Mouse (Mus musculus): ENCODE measurements at regions not wholly inside any gene's neighbourhood (a gene's known extent, or its start where the extent isn't known, plus 50 kb on each side); places are given as distances from the start of the nearest gene placed in this dataset.

DNA sequence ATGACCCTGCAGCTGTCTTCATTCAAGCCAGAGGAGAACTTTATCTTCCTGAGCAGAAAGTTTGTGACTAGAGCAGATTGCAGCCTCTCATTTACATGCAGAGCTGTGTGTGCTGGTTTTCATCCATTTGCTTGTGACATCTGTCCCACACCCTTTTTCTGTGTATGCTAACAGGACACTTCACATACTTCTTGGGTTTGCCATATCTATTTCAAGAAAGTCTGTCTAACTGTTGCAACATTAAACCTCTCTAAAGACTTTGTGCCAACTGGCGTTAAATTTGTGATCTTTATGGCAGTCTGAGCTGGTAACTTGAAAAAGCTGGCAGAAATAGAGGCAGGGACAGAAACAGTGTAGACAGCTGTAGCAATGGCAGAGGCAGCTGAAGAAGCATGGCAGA is 685.0 kb downstream of the Zfp619 start:
- no peak for DNase-seq (ENCODE audit: low spot score)
- WGBS = 82% methylated on average over 1 of the region's 1 CpGs
- Histone ChIP-seq H3K36me3 (no peaks in the 10 kb centered on the region), H3K27me3 (ENCODE audit: low read depth, poor library complexity, severe bottlenecking) (no peaks in the 10 kb centered on the region), H3K4me1 (no peaks in the 10 kb centered on the region), H3K27ac (no peak overlapping the region), H3K9me3 (replicated peaks) (no peaks in the 10 kb centered on the region), H3K4me3 (no peak overlapping the region)

DNA sequence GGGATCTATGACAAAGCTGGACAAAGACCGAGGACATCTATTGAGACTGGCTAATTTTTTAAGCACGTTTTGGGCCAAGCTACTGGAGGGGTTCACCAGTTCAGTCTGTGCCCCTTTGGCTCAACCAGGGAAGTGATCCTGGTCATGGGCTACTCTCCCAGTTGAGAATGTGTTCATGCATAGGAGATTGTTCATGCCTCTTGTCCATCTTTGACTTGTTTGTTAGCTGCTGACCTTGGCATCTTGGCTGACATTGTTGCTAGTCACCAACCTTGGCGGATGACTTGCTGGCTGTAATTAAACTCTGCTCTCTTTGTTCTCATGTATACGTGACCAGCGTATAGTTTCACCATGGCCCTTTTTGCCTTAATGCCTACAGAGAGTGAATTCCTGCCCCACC is 686.2 kb upstream of the Vstm2b start:
- 90% methylated on average over 5 of the region's 5 CpGs for WGBS

GRCm38 (mm10) chr7:40212576-40212975 is 685.6 kb upstream of the Vstm2b start:
- no peak for DNase-seq (ENCODE audit: low spot score)
- H3K4me1 ChIP-seq = no peaks in the 10 kb centered on the region
- no peaks in the 10 kb centered on the region for H3K9me3 ChIP-seq (replicated peaks)
- WGBS = 91% methylated on average over 2 of the region's 2 CpGs
- no peaks in the 10 kb centered on the region for H3K27me3 ChIP-seq (ENCODE audit: low read depth, poor library complexity, severe bottlenecking)
- no peaks in the 10 kb centered on the region for H3K36me3 ChIP-seq
- no peak overlapping the region for H3K4me3 ChIP-seq
- H3K27ac ChIP-seq = no peak overlapping the region

More for the DNA sequence above, 686.2 kb upstream of the Vstm2b start:
- no peak for DNase-seq (ENCODE audit: low spot score)
- H3K36me3 ChIP-seq = no peaks in the 10 kb centered on the region
- H3K4me1 ChIP-seq = no peaks in the 10 kb centered on the region
- H3K27me3 ChIP-seq (ENCODE audit: low read depth, poor library complexity, severe bottlenecking) = no peaks in the 10 kb centered on the region
- no peak overlapping the region for H3K4me3 ChIP-seq
- no peaks in the 10 kb centered on the region for H3K9me3 ChIP-seq (replicated peaks)
- no peak overlapping the region for H3K27ac ChIP-seq

DNA sequence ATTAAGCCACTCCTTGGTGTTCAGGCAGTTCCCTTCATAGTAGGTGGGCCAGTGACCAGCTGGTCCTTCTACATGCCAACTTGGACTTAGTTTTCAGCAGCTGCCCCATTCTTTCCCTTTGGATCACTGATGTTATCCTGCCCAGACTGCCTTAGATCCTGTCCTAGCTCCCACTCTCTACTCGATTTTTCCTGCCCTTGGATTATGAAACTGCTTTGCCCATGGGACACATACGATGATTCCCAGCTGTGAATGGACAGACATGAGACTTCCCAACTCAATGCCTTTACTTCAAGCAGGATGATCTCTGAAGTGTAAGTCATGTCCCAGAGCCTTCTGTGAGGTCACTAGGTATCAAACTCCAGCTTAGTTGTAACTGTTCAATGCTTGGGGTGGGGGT is 684.5 kb upstream of the Vstm2b start:
- Histone ChIP-seq H3K27ac (no peak overlapping the region), H3K27me3 (ENCODE audit: low read depth, poor library complexity, severe bottlenecking) (no peaks in the 10 kb centered on the region), H3K4me1 (no peaks in the 10 kb centered on the region), H3K9me3 (replicated peaks) (no peaks in the 10 kb centered on the region), H3K36me3 (no peaks in the 10 kb centered on the region), H3K4me3 (no peak overlapping the region)
- no peak for DNase-seq (ENCODE audit: low spot score)
- WGBS = 85% methylated on average over 2 of the region's 2 CpGs

GRCm38 (mm10) chr7:40214395-40214794 is 683.7 kb upstream of the Vstm2b start:
- no peak for DNase-seq (ENCODE audit: low spot score)

DNA sequence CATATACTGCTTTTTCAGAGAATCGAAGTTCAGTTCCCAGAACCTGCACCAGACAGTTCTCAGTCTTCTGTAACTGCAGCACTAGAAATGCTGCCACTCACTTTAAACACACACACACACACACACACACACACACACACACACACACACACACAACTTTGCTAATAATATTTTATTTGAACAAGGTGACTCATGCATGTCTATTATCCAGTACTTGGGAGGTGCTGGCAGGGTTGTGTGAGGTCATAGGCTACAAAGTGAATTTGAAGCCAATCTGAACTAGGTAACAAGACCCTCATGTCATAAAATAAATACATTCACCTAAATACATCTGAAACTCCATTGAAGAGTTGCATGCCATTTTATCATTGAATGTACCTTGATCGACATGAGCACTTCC is 682.9 kb upstream of the Vstm2b start:
- no peaks in the 10 kb centered on the region for H3K9me3 ChIP-seq (replicated peaks)
- 83% methylated on average over 2 of the region's 2 CpGs for WGBS
- no peak overlapping the region for H3K4me3 ChIP-seq
- no peaks in the 10 kb centered on the region for H3K4me1 ChIP-seq
- H3K27me3 ChIP-seq (ENCODE audit: low read depth, poor library complexity, severe bottlenecking) = no peaks in the 10 kb centered on the region
- no peak overlapping the region for H3K27ac ChIP-seq
- no peak for DNase-seq (ENCODE audit: low spot score)
- H3K36me3 ChIP-seq = no peaks in the 10 kb centered on the region

More at GRCm38 (mm10) chr7:40214395-40214794, 683.7 kb upstream of the Vstm2b start:
- Histone ChIP-seq H3K27me3 (ENCODE audit: low read depth, poor library complexity, severe bottlenecking) (no peaks in the 10 kb centered on the region), H3K9me3 (replicated peaks) (no peaks in the 10 kb centered on the region), H3K36me3 (no peaks in the 10 kb centered on the region), H3K27ac (no peak overlapping the region), H3K4me1 (no peaks in the 10 kb centered on the region), H3K4me3 (no peak overlapping the region)
- WGBS = 73% methylated on average over 4 of the region's 4 CpGs

DNA sequence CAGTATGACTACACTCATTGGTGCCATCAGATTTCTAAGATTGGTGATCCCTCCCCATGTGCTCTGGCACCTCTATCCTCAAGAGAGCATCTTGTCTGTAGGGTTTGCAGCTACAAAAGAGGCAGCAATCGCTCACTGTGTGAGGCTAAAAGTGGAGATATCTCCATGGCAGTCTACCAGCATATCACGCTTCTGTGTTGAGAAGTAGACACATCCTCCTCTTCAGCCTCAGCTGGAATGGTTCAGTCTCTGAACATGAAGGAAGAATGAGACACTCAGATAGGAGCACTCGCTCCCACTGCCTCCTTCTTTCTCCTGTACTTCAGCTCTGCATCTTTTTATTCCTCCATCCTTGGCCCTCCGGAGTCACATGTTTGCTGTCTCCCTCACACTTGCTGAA is 677.6 kb upstream of the Vstm2b start:
- H3K4me3 ChIP-seq = no peak overlapping the region
- H3K36me3 ChIP-seq = no peaks in the 10 kb centered on the region
- H3K4me1 ChIP-seq = no peaks in the 10 kb centered on the region
- no peaks in the 10 kb centered on the region for H3K9me3 ChIP-seq (replicated peaks)
- no peak overlapping the region for H3K27ac ChIP-seq
- no peak for DNase-seq (ENCODE audit: low spot score)
- WGBS = 92% methylated on average over 4 of the region's 4 CpGs
- no peaks in the 10 kb centered on the region for H3K27me3 ChIP-seq (ENCODE audit: low read depth, poor library complexity, severe bottlenecking)

DNA sequence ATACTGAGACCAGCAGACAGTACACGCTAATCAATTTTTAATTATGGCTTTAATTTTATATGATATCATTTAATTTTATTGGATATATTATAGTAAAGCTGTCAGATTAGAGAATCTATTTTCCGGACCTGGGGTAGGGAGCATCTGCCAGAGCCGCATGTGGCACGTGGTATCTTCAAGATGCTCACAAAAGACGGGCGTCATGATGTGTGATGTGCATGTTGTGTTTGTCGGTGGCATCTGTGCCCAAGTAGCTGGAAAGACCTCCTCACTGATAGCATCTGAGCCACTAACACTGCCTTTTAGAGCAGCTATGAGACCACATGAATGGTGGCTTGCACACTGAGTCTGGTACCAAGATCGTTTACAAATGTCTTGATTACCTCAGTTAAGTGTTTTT is 652.9 kb upstream of the Vstm2b start:
- Histone ChIP-seq H3K27me3 (ENCODE audit: low read depth, poor library complexity, severe bottlenecking) (no peaks in the 10 kb centered on the region), H3K4me1 (no peaks in the 10 kb centered on the region), H3K36me3 (no peaks in the 10 kb centered on the region), H3K9me3 (replicated peaks) (no peaks in the 10 kb centered on the region), H3K27ac (no peak overlapping the region), H3K4me3 (no peak overlapping the region)
- no peak for DNase-seq (ENCODE audit: low spot score)
- WGBS = 95% methylated on average over 8 of the region's 8 CpGs

DNA sequence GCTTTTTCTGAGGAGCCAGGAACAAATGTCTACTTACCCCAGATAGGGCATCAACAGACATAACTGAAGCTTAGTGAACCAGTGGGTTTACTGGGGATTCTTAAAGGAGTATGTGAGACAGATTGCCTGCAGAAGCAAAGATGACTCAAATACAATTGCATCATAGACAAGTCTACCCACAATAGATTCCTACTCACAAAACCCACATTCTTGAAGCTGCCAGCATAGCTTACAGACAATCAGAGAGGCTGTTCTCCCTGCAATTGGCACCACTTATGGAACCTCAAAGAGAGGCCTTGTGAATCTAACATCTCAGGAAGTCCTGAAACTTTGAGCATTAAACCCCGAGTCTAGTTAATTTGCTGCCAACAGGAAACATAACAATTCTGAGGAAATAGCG is 649.6 kb upstream of the Vstm2b start:
- no peaks in the 10 kb centered on the region for H3K36me3 ChIP-seq

DNA sequence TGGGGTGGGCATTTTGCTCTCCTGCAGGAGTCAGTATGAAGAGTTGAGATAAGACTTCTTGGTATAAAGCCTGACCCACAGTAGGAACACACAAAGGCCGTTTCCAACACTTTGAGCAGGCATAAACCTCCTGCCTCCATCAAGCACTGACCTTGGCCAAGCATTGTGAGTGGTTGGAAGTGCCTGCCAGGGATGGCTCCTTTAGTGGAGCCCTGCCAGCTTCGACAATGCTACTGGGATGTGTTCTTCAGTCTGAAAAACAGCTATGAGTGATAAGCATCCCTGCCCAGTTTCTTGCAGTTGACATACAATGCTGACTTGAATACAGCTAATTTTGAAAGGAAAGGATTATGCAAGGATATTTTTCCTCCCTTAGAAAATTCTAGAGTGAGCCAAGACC is 644.6 kb upstream of the Vstm2b start:
- no peaks in the 10 kb centered on the region for H3K4me1 ChIP-seq
- H3K9me3 ChIP-seq (replicated peaks) = no peaks in the 10 kb centered on the region
- H3K4me3 ChIP-seq = no peak overlapping the region
- WGBS = 83% methylated on average over 2 of the region's 2 CpGs
- no peaks in the 10 kb centered on the region for H3K36me3 ChIP-seq
- H3K27ac ChIP-seq = no peak overlapping the region
- H3K27me3 ChIP-seq (ENCODE audit: low read depth, poor library complexity, severe bottlenecking) = no peaks in the 10 kb centered on the region
- no peak for DNase-seq (ENCODE audit: low spot score)

More for the DNA sequence above, 649.6 kb upstream of the Vstm2b start:
- H3K4me3 ChIP-seq = no peak overlapping the region
- no peaks in the 10 kb centered on the region for H3K9me3 ChIP-seq (replicated peaks)
- H3K27ac ChIP-seq = no peak overlapping the region
- no peaks in the 10 kb centered on the region for H3K4me1 ChIP-seq
- DNase-seq (ENCODE audit: low spot score) = no peak
- H3K27me3 ChIP-seq (ENCODE audit: low read depth, poor library complexity, severe bottlenecking) = no peaks in the 10 kb centered on the region
- WGBS = 90% methylated on average over 2 of the region's 2 CpGs

DNA sequence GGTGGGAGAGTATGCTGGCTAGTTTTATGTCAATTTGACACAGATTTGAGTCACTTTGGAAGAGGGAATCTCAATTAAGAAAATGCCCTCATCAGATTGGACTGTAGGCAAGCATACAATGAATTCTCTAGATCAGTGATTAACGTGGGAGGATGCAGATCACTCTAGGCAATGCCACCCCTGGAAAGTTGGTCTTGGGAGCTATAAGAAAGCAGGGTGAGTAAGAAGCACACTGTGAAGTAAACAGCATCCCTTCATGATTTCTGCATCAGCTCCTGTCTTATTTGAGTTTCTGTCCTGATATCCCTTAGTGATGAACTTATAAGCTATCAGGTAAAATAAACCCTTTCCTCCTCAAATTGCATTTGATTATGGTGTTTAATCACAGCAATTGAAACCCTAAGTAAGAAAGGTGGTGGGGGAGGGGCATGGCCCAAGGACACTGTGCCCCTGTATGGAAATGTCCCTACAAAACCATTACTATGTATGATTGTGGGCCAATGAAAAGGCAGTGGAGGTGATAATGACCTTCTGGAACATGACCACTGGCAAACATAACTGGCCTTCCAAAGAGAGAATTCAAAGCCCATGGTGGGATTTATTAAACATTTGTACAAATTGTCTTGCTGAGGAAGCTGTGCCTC is 640.3 kb upstream of the Vstm2b start:
- no peaks in the 10 kb centered on the region for H3K4me1 ChIP-seq
- H3K27ac ChIP-seq = no peak overlapping the region
- DNase-seq (ENCODE audit: low spot score) = no peak
- no peak overlapping the region for H3K4me3 ChIP-seq
- H3K27me3 ChIP-seq (ENCODE audit: low read depth, poor library complexity, severe bottlenecking) = no peaks in the 10 kb centered on the region
- H3K36me3 ChIP-seq = no peaks in the 10 kb centered on the region
- H3K9me3 ChIP-seq (replicated peaks) = no peaks in the 10 kb centered on the region
- 81% methylated on average over 1 of the region's 1 CpGs for WGBS

- Histone ChIP-seq H3K27me3 (ENCODE audit: low read depth, poor library complexity, severe bottlenecking) (no peaks in the 10 kb centered on the region), H3K27ac (no peak overlapping the region), H3K4me3 (no peak overlapping the region), H3K4me1 (no peaks in the 10 kb centered on the region), H3K36me3 (no peaks in the 10 kb centered on the region), H3K9me3 (replicated peaks) (no peaks in the 10 kb centered on the region)
- 82% methylated on average over 6 of the region's 6 CpGs for WGBS
- no peak for DNase-seq (ENCODE audit: low spot score)
Measured at GRCm38 (mm10) chr7:40258377-40258739, 639.8 kb upstream of the Vstm2b start.

DNA sequence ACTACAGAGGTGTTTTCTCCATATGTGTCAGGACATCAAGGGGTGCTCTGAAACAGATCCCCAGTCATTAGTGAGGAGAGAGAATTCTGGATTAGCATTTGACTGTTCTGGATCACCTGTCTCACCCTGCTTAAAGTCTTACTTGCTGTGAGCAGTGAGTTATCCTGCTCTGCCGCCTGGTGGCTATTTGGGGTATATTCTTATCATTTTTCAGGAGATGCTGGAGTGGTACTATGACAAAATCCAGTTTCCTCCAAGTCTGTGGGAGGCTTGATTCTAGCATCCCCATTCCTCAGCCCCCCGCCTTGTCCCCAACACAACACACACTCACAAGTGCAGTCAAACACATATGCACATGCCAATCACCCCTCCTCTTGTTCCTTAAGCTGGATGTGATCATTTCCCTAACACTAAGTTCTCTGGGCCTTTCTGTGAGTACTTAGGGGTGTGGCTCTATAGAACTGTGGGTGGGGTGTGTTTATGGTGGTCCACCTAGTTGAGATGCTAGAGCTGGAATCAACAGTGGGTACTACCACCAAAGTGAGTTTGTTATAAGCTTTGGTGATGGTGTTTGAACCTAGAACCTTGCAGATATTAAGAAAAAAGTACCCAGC is 624.6 kb upstream of the Vstm2b start:
- DNase-seq (ENCODE audit: low spot score) = peak; percentile 44
- no peaks in the 10 kb centered on the region for H3K4me1 ChIP-seq
- H3K9me3 ChIP-seq (replicated peaks) = no peaks in the 10 kb centered on the region
- no peaks in the 10 kb centered on the region for H3K36me3 ChIP-seq
- no peak overlapping the region for H3K4me3 ChIP-seq
- 23% methylated on average over 2 of the region's 2 CpGs for WGBS
- H3K27ac ChIP-seq = no peak overlapping the region
- H3K27me3 ChIP-seq (ENCODE audit: low read depth, poor library complexity, severe bottlenecking) = no peaks in the 10 kb centered on the region

DNA sequence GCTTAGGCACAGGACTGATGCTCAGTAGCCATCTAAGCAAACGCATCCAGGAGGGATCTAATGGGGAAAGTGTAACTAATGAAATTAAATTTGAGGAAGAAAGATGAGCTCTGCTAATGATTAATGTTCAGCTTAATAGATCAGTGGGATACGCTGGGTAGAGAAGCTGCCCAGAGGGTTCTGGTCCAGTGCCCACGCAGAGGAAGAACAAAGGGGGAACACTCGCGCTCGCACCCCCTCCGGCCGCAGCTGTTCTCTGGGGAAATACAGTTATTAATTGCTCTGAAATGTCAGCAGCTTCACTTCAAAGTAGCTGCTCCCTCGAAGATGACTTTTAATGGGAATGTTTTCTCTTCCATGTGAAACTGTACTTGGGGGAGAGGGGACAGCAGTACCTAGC is 623.0 kb upstream of the Vstm2b start:
- H3K4me3 ChIP-seq = no peak overlapping the region
- H3K27ac ChIP-seq = no peak overlapping the region
- no peak for DNase-seq (ENCODE audit: low spot score)
- H3K36me3 ChIP-seq = no peaks in the 10 kb centered on the region
- H3K4me1 ChIP-seq = no peaks in the 10 kb centered on the region
- 83% methylated on average over 9 of the region's 9 CpGs for WGBS
- no peaks in the 10 kb centered on the region for H3K27me3 ChIP-seq (ENCODE audit: low read depth, poor library complexity, severe bottlenecking)
- H3K9me3 ChIP-seq (replicated peaks) = no peaks in the 10 kb centered on the region

All from limb, embryonic 10.5 days (tissue).